Mouse (Mus musculus): ENCODE results near the gene Gnat2. TPM values are rescaled to one million over a fixed set of nuclear protein-coding genes. Genes with fewer than 3 reads are reported as not detected.

Gnat2 gene
- polyA plus RNA-seq, 1 experiment, result 0.40 TPM

GRCm38 (mm10) chr3:108145534-108146445 is 53.2 kb downstream of the Gnat2 start, which contains the start of gene Gnai3:
Gnai3 (minus strand) TSS chr3:108146146.
- Histone ChIP-seq H3K4me3 (ENCODE audit: control insufficient read depth, low read depth, low read length) (peak within 1 kb of the TSS; percentile 98), H3K4me1 (ENCODE audit: control insufficient read depth, insufficient read depth, low read length) (peaks cover 12% of the 10 kb centered on the region), H3K27ac (ENCODE audit: control insufficient read depth, insufficient read depth, low read depth, low read length) (peak within 1 kb of the TSS; percentile 92), H3K36me3 (ENCODE audit: control insufficient read depth, insufficient read depth, low read length) (no peaks in the 10 kb centered on the region), H3K27me3 (ENCODE audit: control insufficient read depth, insufficient read depth, low read length) (no peaks in the 10 kb centered on the region)
- TF ChIP-seq POLR2A (IDR thresholded peaks at IDR 0.05; ENCODE audit: control insufficient read depth, low read depth, low read length) (peak; percentile 100), CTCF (IDR thresholded peaks at IDR 0.05; ENCODE audit: control insufficient read depth, insufficient read depth, insufficient replicate concordance, low read depth, low read length) (no peak)

- Histone ChIP-seq H3K27me3 (ENCODE audit: control insufficient read depth, insufficient read depth, low read length) (no peaks in the 10 kb centered on the region), H3K4me1 (ENCODE audit: control insufficient read depth, insufficient read depth, low read length) (peaks cover 19% of the 10 kb centered on the region), H3K27ac (ENCODE audit: control insufficient read depth, insufficient read depth, low read depth, low read length) (peak overlapping the region; percentile 92), H3K36me3 (ENCODE audit: control insufficient read depth, insufficient read depth, low read length) (no peaks in the 10 kb centered on the region), H3K4me3 (ENCODE audit: control insufficient read depth, low read depth, low read length) (peak overlapping the region; percentile 98)
- TF ChIP-seq CTCF (IDR thresholded peaks at IDR 0.05; ENCODE audit: control insufficient read depth, insufficient read depth, insufficient replicate concordance, low read depth, low read length) (no peak), POLR2A (IDR thresholded peaks at IDR 0.05; ENCODE audit: control insufficient read depth, low read depth, low read length) (no peak)
These were observed 54.1 kb downstream of the Gnat2 start for GRCm38 (mm10) chr3:108146671-108147070.

GRCm38 (mm10) chr3:108147386-108148235 is 55.0 kb downstream of the Gnat2 start:
- Histone ChIP-seq H3K27ac (ENCODE audit: control insufficient read depth, insufficient read depth, low read depth, low read length) (no peak overlapping the region), H3K4me3 (ENCODE audit: control insufficient read depth, low read depth, low read length) (peak overlapping the region; percentile 48), H3K36me3 (ENCODE audit: control insufficient read depth, insufficient read depth, low read length) (no peaks in the 10 kb centered on the region)

More at GRCm38 (mm10) chr3:108147386-108148235, 55.0 kb downstream of the Gnat2 start:
- H3K27me3 ChIP-seq (ENCODE audit: control insufficient read depth, insufficient read depth, low read length), result no peaks in the 10 kb centered on the region
- peaks cover 19% of the 10 kb centered on the region for H3K4me1 ChIP-seq (ENCODE audit: control insufficient read depth, insufficient read depth, low read length)
- TF ChIP-seq POLR2A (IDR thresholded peaks at IDR 0.05; ENCODE audit: control insufficient read depth, low read depth, low read length), result no peak
- TF ChIP-seq CTCF (IDR thresholded peaks at IDR 0.05; ENCODE audit: control insufficient read depth, insufficient read depth, insufficient replicate concordance, low read depth, low read length), result peak; percentile 60; the same call in 1 of the 2 replicates

Other genes starting within 250 kb of the Gnat2 start
- gene Eps8l3, start 215.6 kb upstream of the Gnat2 start, polyA plus RNA-seq (2012; rRNA removed), result 27.9 and 29.2 TPM in 2 replicates
- gene Gstm5, start 197.0 kb upstream of the Gnat2 start, polyA plus RNA-seq (2012; rRNA removed), result 2,841 and 3,160 TPM in 2 replicates
- gene Gstm7, start 161.0 kb upstream of the Gnat2 start, polyA plus RNA-seq (2012; rRNA removed), result 85.5 and 86.7 TPM in 2 replicates
- gene Gstm6, start 149.0 kb upstream of the Gnat2 start, polyA plus RNA-seq (2012; rRNA removed), result 59.3 and 78.5 TPM in 2 replicates
- 0.19 TPM in 1 of 2 replicates, not detected in the other for gene Gstm3, start 123.5 kb upstream of the Gnat2 start, polyA plus RNA-seq (2012; rRNA removed)
- 246 and 344 TPM in 2 replicates for gene Gstm2, start 106.3 kb upstream of the Gnat2 start, polyA plus RNA-seq (2012; rRNA removed)
- 547 and 702 TPM in 2 replicates for gene Gstm1, start 74.8 kb upstream of the Gnat2 start, polyA plus RNA-seq (2012; rRNA removed)
- 18.9 and 20.7 TPM in 2 replicates for gene Gstm4, start 47.9 kb upstream of the Gnat2 start, polyA plus RNA-seq (2012; rRNA removed)
- 15.0 and 16.6 TPM in 2 replicates for gene Ampd2, start 6.1 kb upstream of the Gnat2 start, polyA plus RNA-seq (2012; rRNA removed)
- gene Gnai3, start 53.4 kb downstream of the Gnat2 start, polyA plus RNA-seq (2012; rRNA removed), result 11.9 and 15.8 TPM in 2 replicates
- gene Gpr61, start 62.1 kb downstream of the Gnat2 start, polyA plus RNA-seq (2012; rRNA removed), result 1.4 and 1.5 TPM in 2 replicates
- gene Amigo1, start 93.5 kb downstream of the Gnat2 start, polyA plus RNA-seq (2012; rRNA removed), result 1.1 and 2.2 TPM in 2 replicates
- gene Cyb561d1, start 108.4 kb downstream of the Gnat2 start, polyA plus RNA-seq (2012; rRNA removed), result 1.7 and 2.2 TPM in 2 replicates
- 9.2 and 11.0 TPM in 2 replicates for gene Atxn7l2, start 118.1 kb downstream of the Gnat2 start, polyA plus RNA-seq (2012; rRNA removed)
- gene Sypl2, start 133.9 kb downstream of the Gnat2 start, polyA plus RNA-seq (2012; rRNA removed), result 0.59 and 0.88 TPM in 2 replicates
- 31.5 and 38.2 TPM in 2 replicates for gene Psma5, start 164.1 kb downstream of the Gnat2 start, polyA plus RNA-seq (2012; rRNA removed)
- gene Sort1, start 191.3 kb downstream of the Gnat2 start, polyA plus RNA-seq (2012; rRNA removed), result 51.4 and 55.4 TPM in 2 replicates